Mouse (Mus musculus) kidney, adult 2 months (tissue): ENCODE measurements around the gene Mecom. TPM values are rescaled to one million over a fixed set of nuclear protein-coding genes. Genes with fewer than 3 reads are reported as not detected.
A peak's percentile ranks its signal among the peaks of the same experiment; 100 is the strongest.

Source experiments
- DNase-seq: peaks from one replicate; pipeline ENCODE4 v3.0.0; 2021
- H3K27ac ChIP-seq: fragments of 200-500 bp; 2 replicates; pipeline ENCODE4 v1.5.1; 2012; ENCODE audit warnings: low read depth, low read length, control low read depth, inconsistent platforms; ENCODE audit not compliant: insufficient read depth
- H3K27me3 ChIP-seq: fragments of 200-500 bp; replicated peaks from 2 replicates; pipeline ENCODE4 v1.6.1; 2012; ENCODE audit warnings: mild to moderate bottlenecking, moderate library complexity, low read length, inconsistent platforms; ENCODE audit not compliant: control insufficient read depth, insufficient read depth
- H3K36me3 ChIP-seq: fragments of 200-500 bp; 2 replicates; pipeline ENCODE4 v1.6.1; 2012; ENCODE audit warnings: mild to moderate bottlenecking, moderate library complexity, low read length, inconsistent platforms; ENCODE audit not compliant: control insufficient read depth, insufficient read depth
- H3K4me1 ChIP-seq: fragments of 200-500 bp; 2 replicates; pipeline ENCODE4 v1.6.1; 2011; ENCODE audit warnings: low read length; ENCODE audit not compliant: control insufficient read depth, insufficient read depth
- H3K4me3 ChIP-seq: fragments of 200-500 bp; 2 replicates; pipeline ENCODE4 v1.5.1; 2011; ENCODE audit warnings: mild to moderate bottlenecking, low read depth, low read length, control low read depth; ENCODE audit not compliant: insufficient read depth
- CTCF ChIP-seq: fragments of 200-500 bp; conservative IDR thresholded peaks from 2 replicates; pipeline ENCODE4 v1.5.1; 2011; ENCODE audit warnings: low read depth, mild to moderate bottlenecking, control low read depth, low read length, moderate library complexity, mixed read lengths; ENCODE audit not compliant: insufficient read depth, insufficient read length
- POLR2A ChIP-seq: fragments of 200-500 bp; IDR thresholded peaks from one replicate; pipeline ENCODE4 v1.6.1; 2011; ENCODE audit warnings: low read depth, low read length, control low read depth
- WGBS: fragments of 180-500 bp; shearing (Covaris S2); methylation state at CpG from one replicate; pipeline ENCODE4 v1.1.7; 2018; 5-methylcytosine and 5-hydroxymethylcytosine counted together
- polyA plus RNA-seq: library from polyadenylated mRNA; depleted of rRNA; stranded (reverse); fragments of >200 nt; gene quantifications from 2 replicates; pipeline ENCODE4 v1.2.3, GENCODE M21; 2012

Mecom gene
- polyA plus RNA-seq, 1 experiment = 12.9 TPM

GRCm38 (mm10) chr3:30164834-30165233 lies 383.0 kb downstream of the Mecom start:
- whole genome bisulfite sequencing = 66% methylated on average over 4 of the region's 4 CpGs
- Histone ChIP-seq H3K36me3 (no peaks in the 10 kb centered on the region), H3K4me1 (peaks cover 8% of the 10 kb centered on the region; the same call in 1 of the 2 replicates), H3K27me3 (no peaks in the 10 kb centered on the region), H3K27ac (no peak overlapping the region), H3K4me3 (no peak overlapping the region)
- TF ChIP-seq CTCF (no peak), POLR2A (no peak)
- no peak for DNase-seq

GRCm38 (mm10) chr3:30163390-30163789 lies 384.4 kb downstream of the Mecom start:
- TF ChIP-seq CTCF (no peak), POLR2A (no peak)
- WGBS = 39% methylated on average over 4 of the region's 4 CpGs
- Histone ChIP-seq H3K27me3 (no peaks in the 10 kb centered on the region), H3K4me3 (no peak overlapping the region), H3K36me3 (no peaks in the 10 kb centered on the region), H3K27ac (peak overlapping the region; percentile 71), H3K4me1 (peaks cover 8% of the 10 kb centered on the region; the same call in 1 of the 2 replicates)
- peak; percentile 38 for DNase-seq

- H3K4me3 ChIP-seq = no peak overlapping the region
- DNase-seq = no peak
- no peak overlapping the region for H3K27ac ChIP-seq
- no peaks in the 10 kb centered on the region for H3K27me3 ChIP-seq
- H3K4me1 ChIP-seq = peaks cover 8% of the 10 kb centered on the region; the same call in 1 of the 2 replicates
- TF ChIP-seq CTCF = no peak
- no peak for TF ChIP-seq POLR2A
- 41% methylated on average over 5 of the region's 5 CpGs for WGBS
- no peaks in the 10 kb centered on the region for H3K36me3 ChIP-seq
Measured at GRCm38 (mm10) chr3:30160961-30161670, 386.7 kb downstream of the Mecom start.

GRCm38 (mm10) chr3:30160346-30160745 lies 387.5 kb downstream of the Mecom start:
- 79% methylated on average over 5 of the region's 5 CpGs for WGBS
- Histone ChIP-seq H3K4me1 (peaks cover 8% of the 10 kb centered on the region; the same call in 1 of the 2 replicates), H3K4me3 (no peak overlapping the region), H3K27me3 (no peaks in the 10 kb centered on the region), H3K36me3 (no peaks in the 10 kb centered on the region), H3K27ac (no peak overlapping the region)
- no peak for TF ChIP-seq CTCF
- TF ChIP-seq POLR2A = no peak
- DNase-seq = no peak

- 70% methylated on average over 7 of the region's 7 CpGs for WGBS
- Histone ChIP-seq H3K4me3 (no peak overlapping the region), H3K36me3 (no peaks in the 10 kb centered on the region), H3K27ac (peak overlapping the region; percentile 16; the same call in 1 of the 2 replicates), H3K4me1 (peaks cover 8% of the 10 kb centered on the region; the same call in 1 of the 2 replicates), H3K27me3 (no peaks in the 10 kb centered on the region)
- DNase-seq = peak; percentile 46
- TF ChIP-seq CTCF (no peak), POLR2A (no peak)
Measured at GRCm38 (mm10) chr3:30157128-30157670, 390.6 kb downstream of the Mecom start.

- Histone ChIP-seq H3K36me3 (no peaks in the 10 kb centered on the region), H3K4me3 (no peak overlapping the region), H3K27me3 (no peaks in the 10 kb centered on the region), H3K4me1 (peaks cover 5% of the 10 kb centered on the region; the same call in 1 of the 2 replicates), H3K27ac (peak overlapping the region; percentile 8; the same call in 1 of the 2 replicates)
- 63% methylated on average over 7 of the region's 7 CpGs for WGBS
- DNase-seq = no peak
- no peak for TF ChIP-seq POLR2A
- no peak for TF ChIP-seq CTCF
Measured at GRCm38 (mm10) chr3:30154390-30154789, 393.4 kb downstream of the Mecom start.

GRCm38 (mm10) chr3:30153923-30154331 lies 393.9 kb downstream of the Mecom start:
- Histone ChIP-seq H3K4me1 (peaks cover 5% of the 10 kb centered on the region; the same call in 1 of the 2 replicates), H3K27me3 (no peaks in the 10 kb centered on the region), H3K27ac (peak overlapping the region; percentile 8; the same call in 1 of the 2 replicates), H3K4me3 (no peak overlapping the region), H3K36me3 (no peaks in the 10 kb centered on the region)
- TF ChIP-seq CTCF = no peak
- DNase-seq = peak; percentile 26
- WGBS = 52% methylated on average over 3 of the region's 3 CpGs
